Mouse (Mus musculus) lung, embryonic 14.5 days (tissue): ENCODE data around the gene Cmtm2a. TPM values are rescaled to one million over a fixed set of nuclear protein-coding genes. Genes with fewer than 3 reads are reported as not detected.
"Not testable (repeated sequence)": the region's sequence is repeated elsewhere in the genome, so short reads cannot be mapped to it uniquely, and the experiment has no call there.

Experiments
- ATAC-seq: fragments of 200-750 bp; cut with Nextera tagmentation; 2 replicates; pipeline ENCODE4 v1.8.0; 2017; ENCODE audit warnings: mild to moderate bottlenecking, moderate TSS enrichment, moderate library complexity; ENCODE audit not compliant: insufficient read depth
- DNase-seq: peaks from one replicate; pipeline ENCODE4 v3.0.0-alpha.2; 2015
- H3K27ac ChIP-seq: fragments of 300-500 bp; sonication (generic); 2 replicates; pipeline ENCODE4 v1.5.1; 2014; ENCODE audit warnings: low read depth, mild to moderate bottlenecking, moderate library complexity
- H3K27me3 ChIP-seq: fragments of 300-500 bp; sonication (generic); 2 replicates; pipeline ENCODE4 v1.6.1; 2014; ENCODE audit warnings: low read length, control low read depth; ENCODE audit not compliant: insufficient read depth
- H3K36me3 ChIP-seq: fragments of 300-500 bp; sonication (generic); 2 replicates; pipeline ENCODE4 v1.6.1; 2014; ENCODE audit warnings: control low read depth; ENCODE audit not compliant: insufficient read depth
- H3K4me1 ChIP-seq: fragments of 300-500 bp; sonication (generic); 2 replicates; pipeline ENCODE4 v1.6.1; 2014; ENCODE audit warnings: antibody characterized with exemption, control low read depth; ENCODE audit not compliant: insufficient read depth
- H3K4me2 ChIP-seq: fragments of 300-500 bp; sonication (generic); 2 replicates; pipeline ENCODE4 v1.6.1; 2014; ENCODE audit warnings: mild to moderate bottlenecking
- H3K4me3 ChIP-seq: fragments of 300-500 bp; sonication (generic); 2 replicates; pipeline ENCODE4 v1.5.1; 2014; ENCODE audit warnings: low read depth, low read length
- H3K9ac ChIP-seq: fragments of 300-500 bp; sonication (generic); 2 replicates; pipeline ENCODE4 v1.6.1; 2014
- H3K9me3 ChIP-seq: fragments of 300-500 bp; sonication (generic); 2 replicates; pipeline ENCODE4 v1.6.1; 2016; ENCODE audit warnings: low read depth, low read length, control low read depth
- CTCF ChIP-seq: IDR thresholded peaks from 2 replicates; pipeline ENCODE4 v1.5.1; 2016; ENCODE audit warnings: antibody characterized with exemption, low read depth
- WGBS: fragments of 180-500 bp; shearing (Covaris S2); extraction: QIAGEN DNeasy Blood & Tissue Kit; methylation state at CpG from one replicate; pipeline ENCODE4 v1.1.7; 2014; 5-methylcytosine and 5-hydroxymethylcytosine counted together
- polyA plus RNA-seq: library from polyadenylated mRNA; unstranded; fragments of >200 nt; fragmentation: Nextera tagmentation; extraction: Ambion mirVana; gene quantifications from 2 replicates; pipeline ENCODE4 v1.2.1, GENCODE M21; 2014

Cmtm2a gene
- polyA plus RNA-seq: not detected in 2 replicates

DNA sequence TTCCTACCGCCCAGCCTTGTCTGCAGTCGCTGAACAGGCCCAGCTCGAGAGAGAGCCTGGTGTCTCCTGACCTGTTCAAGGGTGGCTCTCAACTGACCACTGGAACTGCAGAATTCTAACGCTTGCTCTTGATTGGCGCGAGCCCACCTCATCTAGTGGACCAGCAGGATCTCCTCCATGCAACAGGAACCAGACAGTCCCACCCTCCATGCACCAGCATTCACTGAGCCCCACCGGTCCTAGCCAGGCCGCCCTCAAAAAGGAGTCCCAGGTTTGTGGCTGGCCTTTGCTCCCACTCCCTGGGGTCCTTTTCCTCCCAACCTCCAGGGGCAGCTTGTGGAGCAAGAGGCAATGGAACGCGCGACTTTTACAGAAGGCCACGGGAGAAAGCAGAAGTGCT, at the start of gene Cmtm2a:
Gene Cmtm2a, minus strand, starts transcription at position 101 of the 400 bp plus-strand sequence.
- H3K27ac ChIP-seq, H3K36me3 ChIP-seq, H3K9me3 ChIP-seq, H3K4me3 ChIP-seq, H3K9ac ChIP-seq, H3K4me2 ChIP-seq, H3K27me3 ChIP-seq, DNase-seq, H3K4me1 ChIP-seq, ATAC-seq: not testable (repeated sequence)
- WGBS: 78% methylated on average over 12 of the region's 12 CpGs

DNA sequence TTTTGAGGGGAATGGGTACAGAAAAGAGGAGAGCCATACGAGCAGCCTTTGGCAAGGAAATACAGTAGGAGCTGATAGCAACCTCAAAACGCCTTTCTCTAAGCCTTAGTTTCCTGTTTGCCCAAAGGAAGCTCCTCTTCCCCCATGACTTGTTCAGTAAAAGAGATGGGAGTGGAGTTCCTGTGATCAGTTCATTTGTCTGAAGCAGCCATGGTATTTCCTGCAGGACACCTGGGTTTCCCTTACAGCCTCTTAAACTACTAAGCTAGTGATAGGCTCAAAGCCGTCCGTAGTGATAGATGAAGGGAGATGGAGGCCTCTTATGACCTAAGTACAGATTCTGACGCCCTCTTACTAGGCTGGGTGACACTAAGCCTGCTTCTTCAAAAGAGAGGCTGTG, 49.4 kb upstream of the Cmtm2a start:
- DNase-seq: no peak

GRCm38 (mm10) chr8:104341678-104342077, 48.7 kb upstream of the Cmtm2a start:
- Histone ChIP-seq H3K4me1 (no peaks in the 10 kb centered on the region), H3K4me3 (peak overlapping the region; percentile 70), H3K9me3 (no peaks in the 10 kb centered on the region), H3K36me3 (peaks cover 33% of the 10 kb centered on the region), H3K9ac (peak overlapping the region; percentile 13; the same call in 1 of the 2 replicates), H3K27ac (peak overlapping the region; percentile 3; the same call in 1 of the 2 replicates), H3K4me2 (peak overlapping the region; percentile 72), H3K27me3 (no peaks in the 10 kb centered on the region)
- no peak for DNase-seq
- ATAC-seq: no peak
- no peak for TF ChIP-seq CTCF
- 38% methylated on average over 6 of the region's 6 CpGs for WGBS

More for the DNA sequence above, 49.4 kb upstream of the Cmtm2a start:
- no peaks in the 10 kb centered on the region for H3K9me3 ChIP-seq
- H3K36me3 ChIP-seq: peaks cover 40% of the 10 kb centered on the region
- 58% methylated on average over 5 of the region's 5 CpGs for WGBS
- H3K9ac ChIP-seq: no peak overlapping the region
- H3K27me3 ChIP-seq: no peaks in the 10 kb centered on the region
- no peak for TF ChIP-seq CTCF
- H3K4me3 ChIP-seq: no peak overlapping the region
- no peak overlapping the region for H3K27ac ChIP-seq
- H3K4me1 ChIP-seq: no peaks in the 10 kb centered on the region
- H3K4me2 ChIP-seq: 0 out of 2 replicates have a peak overlapping the region, but pooled peaks have one; percentile 7
- ATAC-seq: no peak

DNA sequence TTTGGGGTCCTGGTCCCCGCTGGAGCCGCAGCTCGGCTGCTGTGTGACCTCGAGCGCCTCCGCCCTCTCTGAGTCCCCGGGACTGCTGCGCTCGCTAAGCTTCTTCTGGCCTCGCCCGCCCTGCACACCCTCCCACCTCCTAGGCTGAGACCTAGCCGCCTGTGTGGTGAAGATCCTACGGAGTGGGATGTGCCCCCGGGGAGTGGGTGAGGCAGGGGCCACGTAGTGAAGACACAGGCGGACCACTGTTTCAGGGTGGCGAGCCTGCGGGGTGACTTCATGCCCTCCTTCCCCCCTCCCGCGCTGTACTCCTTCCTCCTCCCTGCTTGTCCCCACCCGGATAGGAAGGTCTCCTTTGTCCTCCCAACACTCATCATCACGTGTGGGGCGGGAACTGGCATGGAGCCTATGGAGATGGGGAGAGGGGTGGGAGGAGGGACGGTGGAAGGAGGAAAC, 48.2 kb upstream of the Cmtm2a start:
- Histone ChIP-seq H3K9ac (peak overlapping the region; percentile 90), H3K4me3 (peak overlapping the region; percentile 70), H3K36me3 (peaks cover 28% of the 10 kb centered on the region), H3K4me1 (no peaks in the 10 kb centered on the region), H3K27ac (peak overlapping the region; percentile 94), H3K27me3 (no peaks in the 10 kb centered on the region), H3K4me2 (peak overlapping the region; percentile 72), H3K9me3 (no peaks in the 10 kb centered on the region)
- peak; percentile 64 for ATAC-seq
- peak; percentile 88 for DNase-seq
- TF ChIP-seq CTCF: no peak
- WGBS: under 1% methylated on average over 24 of the region's 24 CpGs

GRCm38 (mm10) chr8:104340233-104341105, 47.5 kb upstream of the Cmtm2a start:
- peak; percentile 85 for ATAC-seq
- no peaks in the 10 kb centered on the region for H3K4me1 ChIP-seq
- no peaks in the 10 kb centered on the region for H3K9me3 ChIP-seq
- peak; percentile 74 for TF ChIP-seq CTCF
- peak overlapping the region; percentile 72 for H3K4me2 ChIP-seq
- WGBS: under 1% methylated on average over 52 of the region's 54 CpGs
- H3K27me3 ChIP-seq: no peaks in the 10 kb centered on the region
- peak overlapping the region; percentile 70 for H3K4me3 ChIP-seq
- H3K36me3 ChIP-seq: peaks cover 24% of the 10 kb centered on the region
- peak overlapping the region; percentile 94 for H3K27ac ChIP-seq
- DNase-seq: peak; percentile 88
- H3K9ac ChIP-seq: peak overlapping the region; percentile 90

GRCm38 (mm10) chr8:104339983-104340232, 46.9 kb upstream of the Cmtm2a start:
- DNase-seq (no peak), ATAC-seq (no peak)
- TF ChIP-seq CTCF: no peak
- WGBS: 2% methylated on average over 6 of the region's 6 CpGs
- Histone ChIP-seq H3K4me3 (peak overlapping the region; percentile 70), H3K4me1 (no peaks in the 10 kb centered on the region), H3K27me3 (no peaks in the 10 kb centered on the region), H3K9me3 (no peaks in the 10 kb centered on the region), H3K27ac (peak overlapping the region; percentile 94), H3K36me3 (peaks cover 19% of the 10 kb centered on the region), H3K4me2 (peak overlapping the region; percentile 72), H3K9ac (peak overlapping the region; percentile 90)

- ATAC-seq: peak; percentile 4; the same call in 1 of the 2 replicates
- Histone ChIP-seq H3K27me3 (no peaks in the 10 kb centered on the region), H3K36me3 (peaks cover 14% of the 10 kb centered on the region; the same call in 1 of the 2 replicates), H3K27ac (peak within 1 kb of the TSS; percentile 94), H3K4me3 (peak within 1 kb of the TSS; percentile 70), H3K9me3 (no peaks in the 10 kb centered on the region), H3K4me1 (no peaks in the 10 kb centered on the region), H3K4me2 (peak within 1 kb of the TSS; percentile 72), H3K9ac (peak within 1 kb of the TSS; percentile 90)
- TF ChIP-seq CTCF: no peak
- 13% methylated on average over 17 of the region's 18 CpGs for WGBS
- peak; percentile 46 for DNase-seq
These were observed 46.4 kb upstream of the Cmtm2a start, which contains the start of gene Cmtm3 for GRCm38 (mm10) chr8:104339229-104339982. Gene Cmtm3, plus strand, starts transcription at chr8:104339410.
